8 mouse cellular contexts compared by ENCODE assay signal in the genomic region with DNA sequence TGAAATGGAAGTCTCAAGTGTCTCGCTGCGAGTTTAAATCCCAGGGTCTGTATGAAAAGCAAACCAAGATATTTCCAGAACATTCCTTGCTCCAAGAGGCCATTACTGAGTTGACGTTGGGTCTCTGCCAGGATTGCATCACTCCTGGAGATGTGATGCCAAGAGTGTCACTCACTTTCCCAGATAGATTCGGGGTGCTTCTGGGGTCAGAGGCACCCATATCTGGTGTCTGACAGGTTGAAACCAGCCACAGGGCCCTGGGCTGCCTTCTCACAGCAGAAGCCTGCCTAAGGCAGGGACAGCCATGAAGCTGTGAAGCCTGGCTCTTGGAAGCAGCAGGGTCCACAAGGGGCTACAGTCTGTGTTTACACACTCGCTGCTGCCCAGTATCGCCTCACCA. TPM values are rescaled to one million over a fixed set of nuclear protein-coding genes. Genes with fewer than 3 reads are reported as not detected.
DNase-seq lines count a peak whose midpoint lies in the region; ATAC-seq and TF ChIP-seq lines count a peak whose summit lies in the region.

No protein-coding gene starts in this region.

- H3K4me3 ChIP-seq in heart, postnatal 0 days (ENCODE audit: low read depth, low read length): no peak overlapping the region
- H3K4me3 ChIP-seq in lung, embryonic 15.5 days: no peak overlapping the region

- H3K36me3 ChIP-seq in heart, postnatal 0 days (replicated peaks; ENCODE audit: control insufficient read depth, insufficient read depth, low read length): no peaks in the 10 kb centered on the region
- no peaks in the 10 kb centered on the region for H3K36me3 ChIP-seq in lung, embryonic 15.5 days

- H3K27me3 ChIP-seq in heart, postnatal 0 days (ENCODE audit: control insufficient read depth, insufficient read depth, low read length): no peaks in the 10 kb centered on the region
- H3K27me3 ChIP-seq in lung, embryonic 15.5 days: no peaks in the 10 kb centered on the region

- DNase-seq in cerebellum, adult 11 months: peak; percentile 32
- DNase-seq in cerebellum, postnatal 4 days (ENCODE audit: low spot score in 2 of 2): no peak
- DNase-seq in adrenal gland, postnatal 10 days: peak; percentile 78
- peak; percentile 73 for DNase-seq in heart, postnatal 0 days (ENCODE audit: low spot score)
- DNase-seq in thymus, postnatal 0 days (ENCODE audit: low spot score): no peak
- DNase-seq in urinary bladder, postnatal 25 days (ENCODE audit: low spot score): no peak

- 29% methylated on average over 6 of the region's 6 CpGs for WGBS in heart, postnatal 0 days
- 28% methylated on average over 6 of the region's 6 CpGs for WGBS in lung, embryonic 15.5 days

- ATAC-seq in heart, postnatal 0 days (ENCODE audit: insufficient read depth, low read depth): peak; percentile 85
- ATAC-seq in lung, embryonic 15.5 days (ENCODE audit: borderline replicate concordance, extremely low read depth, low FRiP score, low TSS enrichment): peak; percentile 63
- no peak for ATAC-seq in megakaryocyte, adult 5-6 weeks (ENCODE audit: poor library complexity, severe bottlenecking)

- peak overlapping the region; percentile 83 for H3K27ac ChIP-seq in heart, postnatal 0 days (ENCODE audit: low read depth)
- peak overlapping the region; percentile 92 for H3K27ac ChIP-seq in lung, embryonic 15.5 days

- peak; percentile 42; the same call in 1 of the 2 replicates for TF ChIP-seq EP300 in heart, postnatal 0 days (IDR thresholded peaks at IDR 0.05; ENCODE audit: low read depth)

- 0 out of 2 replicates have a peak overlapping the region, but pooled peaks have one; percentile 22 for H3K9ac ChIP-seq in heart, postnatal 0 days (replicated peaks; ENCODE audit: low read depth, low read length)
- H3K9ac ChIP-seq in lung, embryonic 15.5 days: no peak overlapping the region

- no peaks in the 10 kb centered on the region for H3K9me3 ChIP-seq in heart, postnatal 0 days (replicated peaks; ENCODE audit: control insufficient read depth, low read length)
- no peaks in the 10 kb centered on the region for H3K9me3 ChIP-seq in lung, embryonic 15.5 days

- H3K4me2 ChIP-seq in heart, postnatal 0 days (ENCODE audit: low read depth, low read length): no peak overlapping the region
- H3K4me2 ChIP-seq in lung, embryonic 15.5 days: 0 out of 2 replicates have a peak overlapping the region, but pooled peaks have one; percentile 0

- H3K4me1 ChIP-seq in heart, postnatal 0 days (ENCODE audit: control insufficient read depth, insufficient read depth): peaks cover 21% of the 10 kb centered on the region
- peaks cover 61% of the 10 kb centered on the region for H3K4me1 ChIP-seq in lung, embryonic 15.5 days

- no peak for TF ChIP-seq CTCF in heart, postnatal 0 days (IDR thresholded peaks at IDR 0.05; ENCODE audit: low read depth)

RNA-seq across cellular contexts. Expression of gene Zbtb38, which starts 24.9 kb away (rescaled TPM):
- total RNA-seq in adrenal gland, postnatal 10 days (2021): 10 to 100 TPM; 35.7 to 37.8 TPM
- total RNA-seq in heart, postnatal 0 days (2014; rRNA removed; ENCODE audit: low replicate concordance): 31.8 and 44.5 TPM in 2 replicates
- 27.5 and 28.7 TPM in 2 replicates for polyA plus RNA-seq in heart, postnatal 0 days (2015; fragmentation: Nextera tagmentation; extraction: Ambion mirVana)
- 26.3 and 26.4 TPM in 2 replicates for polyA plus RNA-seq in lung, embryonic 15.5 days (2015; fragmentation: Nextera tagmentation; extraction: Ambion mirVana)
- polyA plus RNA-seq in thymus, postnatal 0 days (2015; fragmentation: Nextera tagmentation; extraction: Ambion mirVana): 21.1 and 21.4 TPM in 2 replicates
- total RNA-seq in megakaryocyte, adult 5-6 weeks (2015): 13.6 and 18.9 TPM in 2 replicates
- total RNA-seq in megakaryocyte, adult 5-6 weeks (2017): 18.7 and 19.8 TPM in 2 replicates

Comparison
In these comparisons a context has a peak if more than half of its experiments do, and no peak if none do; other contexts are left out.
1. DNase-seq: peak in cerebellum, adult 11 months (single experiment), adrenal gland, postnatal 10 days (single experiment) and heart, postnatal 0 days (single experiment); none in cerebellum, postnatal 4 days (0 of 2), thymus, postnatal 0 days (single experiment) and urinary bladder, postnatal 25 days (single experiment).